Mouse (Mus musculus): ENCODE measurements around the gene Flrt1. TPM values are rescaled to one million over a fixed set of nuclear protein-coding genes. Genes with fewer than 3 reads are reported as not detected.

Flrt1 gene
- total and polyA plus RNA-seq, 3 experiments, result not detected

DNA sequence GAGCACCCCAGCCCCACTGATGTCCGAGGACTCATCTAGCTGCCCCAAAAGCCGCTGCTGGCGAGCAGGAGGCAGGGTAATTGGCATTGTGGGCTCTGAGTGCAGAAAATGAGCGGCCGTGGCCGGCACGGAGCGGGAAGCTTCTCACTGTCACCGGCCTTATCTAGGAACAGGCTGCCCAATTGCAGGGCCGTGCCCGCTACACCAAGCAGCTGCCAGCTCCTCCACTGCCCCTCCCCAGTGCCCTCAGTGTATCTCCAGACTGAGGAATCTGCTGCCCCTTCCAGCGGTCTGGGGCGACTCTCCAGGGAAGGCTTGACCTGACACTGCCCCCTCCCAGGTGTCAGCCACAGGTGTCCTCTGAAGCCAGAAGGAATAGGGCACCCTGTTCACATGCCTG lies 40.8 kb upstream of the Flrt1 start:
- H3K27me3 ChIP-seq (replicated peaks), result peaks cover 97% of the 10 kb centered on the region
- no peak overlapping the region for H3K27ac ChIP-seq (ENCODE audit: insufficient read depth, low read depth)
- no peak for DNase-seq (ENCODE audit: extremely low read depth)
- dilution Hi-C loops (cut with MboI; ENCODE audit: extremely low pct_ligation_motif_present, extremely low pct_unique_long_range_greater_than_20kb, low sequenced_read_pairs) (no loop called here), in situ Hi-C loops (cut with MboI; ENCODE audit: low pct_ligation_motif_present, low pct_unique_long_range_greater_than_20kb, low sequenced_read_pairs) (no loop called here)
- TF ChIP-seq MAFK (IDR thresholded peaks at IDR 0.05; ENCODE audit: insufficient replicate concordance, low read length) (no peak), MXI1 (IDR thresholded peaks at IDR 0.05; ENCODE audit: low read depth, low read length) (no peak), MYC (IDR thresholded peaks at IDR 0.05; ENCODE audit: low read depth, low read length) (no peak), MAX (IDR thresholded peaks at IDR 0.05; ENCODE audit: low read length) (no peak), ELF1 (IDR thresholded peaks at IDR 0.05; ENCODE audit: low read depth, low read length) (no peak), UBTF (IDR thresholded peaks at IDR 0.05; ENCODE audit: low read depth, low read length) (no peak), ZNF384 (IDR thresholded peaks at IDR 0.05; ENCODE audit: low read depth, low read length) (no peak), KAT2A (IDR thresholded peaks at IDR 0.05; ENCODE audit: insufficient replicate concordance, low read length) (no peak), JUN (IDR thresholded peaks at IDR 0.05; ENCODE audit: insufficient read depth, low read depth, low read length) (no peak)
- H3K4me2 ChIP-seq (ENCODE audit: insufficient read depth, low read depth, poor library complexity, severe bottlenecking), result no peak overlapping the region
- H3K9me3 ChIP-seq (replicated peaks; ENCODE audit: low read length), result no peaks in the 10 kb centered on the region
- no peaks in the 10 kb centered on the region for H3K79me2 ChIP-seq (replicated peaks; ENCODE audit: control insufficient read depth, extremely low read depth, insufficient read depth, poor library complexity, severe bottlenecking)
- no peak overlapping the region for H3K9ac ChIP-seq (ENCODE audit: insufficient read depth, low read depth)
- H3K4me1 ChIP-seq (ENCODE audit: control insufficient read depth in 1 of 2, insufficient read depth in 2 of 2), result peaks cover 0 to 10% of the 10 kb centered on the region in 2 experiments; a peak in 2 of 4 replicates
- no peaks in the 10 kb centered on the region for H3K36me3 ChIP-seq (replicated peaks in 1 of 2; ENCODE audit: control insufficient read depth in 1 of 2, insufficient read depth in 1 of 2, low read length in 1 of 2)
- H3K4me3 ChIP-seq (replicated peaks in 1 of 3; ENCODE audit: low read depth in 2 of 3, low read length in 2 of 3, poor library complexity in 1 of 3), result no peak overlapping the region

DNA sequence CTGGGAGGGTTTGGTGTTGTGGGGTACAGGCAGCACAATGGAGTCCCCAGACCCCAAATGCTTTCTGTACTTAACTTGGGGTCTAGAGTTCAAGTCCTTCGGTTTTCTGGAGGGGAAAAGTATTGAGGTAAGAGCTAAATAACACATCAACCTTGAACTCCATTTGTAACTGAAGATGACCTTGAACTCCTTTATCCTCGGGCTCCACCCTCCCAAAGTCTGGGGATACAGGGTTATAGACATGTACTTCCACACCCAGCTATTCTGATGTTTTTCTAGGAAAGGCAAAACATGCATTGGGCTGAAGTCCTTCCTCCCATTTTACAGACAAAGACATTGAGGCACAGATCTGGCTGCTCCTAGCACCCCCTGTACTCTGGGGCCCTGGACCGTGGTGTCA lies 38.9 kb upstream of the Flrt1 start:
- Histone ChIP-seq H3K79me2 (replicated peaks; ENCODE audit: control insufficient read depth, extremely low read depth, insufficient read depth, poor library complexity, severe bottlenecking) (no peaks in the 10 kb centered on the region), H3K27ac (ENCODE audit: insufficient read depth, low read depth) (no peak overlapping the region), H3K4me2 (ENCODE audit: insufficient read depth, low read depth, poor library complexity, severe bottlenecking) (peak overlapping the region; percentile 94), H3K27me3 (replicated peaks) (peaks cover 100% of the 10 kb centered on the region), H3K4me1 (ENCODE audit: control insufficient read depth in 1 of 2, insufficient read depth in 2 of 2) (peaks cover 0 to 10% of the 10 kb centered on the region in 2 experiments; a peak in 2 of 4 replicates), H3K4me3 (replicated peaks in 1 of 3; ENCODE audit: low read depth in 2 of 3, low read length in 2 of 3, poor library complexity in 1 of 3) (peak overlapping the region in 1 of 3 experiments; percentile 44), H3K36me3 (replicated peaks in 1 of 2; ENCODE audit: control insufficient read depth in 1 of 2, insufficient read depth in 1 of 2, low read length in 1 of 2) (no peaks in the 10 kb centered on the region), H3K9me3 (replicated peaks; ENCODE audit: low read length) (no peaks in the 10 kb centered on the region), H3K9ac (ENCODE audit: insufficient read depth, low read depth) (no peak overlapping the region)
- in situ Hi-C loops (cut with MboI; ENCODE audit: low pct_ligation_motif_present, low pct_unique_long_range_greater_than_20kb, low sequenced_read_pairs) (no loop called here), dilution Hi-C loops (cut with MboI; ENCODE audit: extremely low pct_ligation_motif_present, extremely low pct_unique_long_range_greater_than_20kb, low sequenced_read_pairs) (no loop called here)
- no peak for DNase-seq (ENCODE audit: extremely low read depth)
- TF ChIP-seq PAX5 (IDR thresholded peaks at IDR 0.05; ENCODE audit: low read length) (no peak), NRF1 (IDR thresholded peaks at IDR 0.05; ENCODE audit: low read depth, low read length) (no peak), ZC3H11A (IDR thresholded peaks at IDR 0.05; ENCODE audit: low read depth, low read length) (no peak)

DNA sequence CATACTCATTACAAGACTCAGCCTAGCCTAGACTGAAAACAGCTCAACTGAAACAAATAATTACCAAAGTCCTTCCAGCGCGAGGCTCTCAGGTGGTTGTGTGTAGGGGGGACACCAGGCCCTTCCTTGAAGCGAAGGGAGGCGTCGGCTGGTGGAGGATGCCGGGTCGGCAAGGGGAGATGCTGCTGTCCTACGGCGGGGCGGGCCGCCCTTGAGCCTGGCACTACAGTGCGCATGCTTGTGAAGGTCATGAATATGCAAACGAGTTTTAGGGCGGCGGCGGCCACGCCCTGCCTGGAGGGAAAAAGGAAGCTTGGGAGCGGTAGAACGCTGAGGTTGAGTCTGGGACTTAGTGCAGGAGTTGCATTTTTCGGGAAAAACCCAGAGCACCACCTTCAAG lies 38.3 kb upstream of the Flrt1 start:
- Histone ChIP-seq H3K79me2 (replicated peaks; ENCODE audit: control insufficient read depth, extremely low read depth, insufficient read depth, poor library complexity, severe bottlenecking) (no peaks in the 10 kb centered on the region), H3K9me3 (replicated peaks; ENCODE audit: low read length) (no peaks in the 10 kb centered on the region), H3K36me3 (replicated peaks in 1 of 2; ENCODE audit: control insufficient read depth in 1 of 2, insufficient read depth in 1 of 2, low read length in 1 of 2) (no peaks in the 10 kb centered on the region), H3K27ac (ENCODE audit: insufficient read depth, low read depth) (no peak overlapping the region), H3K4me1 (ENCODE audit: control insufficient read depth in 1 of 2, insufficient read depth in 2 of 2) (peaks cover 0 to 10% of the 10 kb centered on the region in 2 experiments; a peak in 2 of 4 replicates), H3K9ac (ENCODE audit: insufficient read depth, low read depth) (peak overlapping the region; percentile 31; the same call in 1 of the 2 replicates), H3K27me3 (replicated peaks) (peaks cover 100% of the 10 kb centered on the region), H3K4me2 (ENCODE audit: insufficient read depth, low read depth, poor library complexity, severe bottlenecking) (peak overlapping the region; percentile 94), H3K4me3 (replicated peaks in 1 of 3; ENCODE audit: low read depth in 2 of 3, low read length in 2 of 3, poor library complexity in 1 of 3) (peak overlapping the region; percentile 22 to 44 (median 37))
- peak; percentile 66 for DNase-seq (ENCODE audit: extremely low read depth)
- in situ Hi-C loops (cut with MboI; ENCODE audit: low pct_ligation_motif_present, low pct_unique_long_range_greater_than_20kb, low sequenced_read_pairs), result no loop called here
- dilution Hi-C loops (cut with MboI; ENCODE audit: extremely low pct_ligation_motif_present, extremely low pct_unique_long_range_greater_than_20kb, low sequenced_read_pairs), result no loop called here
- TF ChIP-seq TCF12 (IDR thresholded peaks at IDR 0.05; ENCODE audit: low read depth, low read length) (no peak), MXI1 (IDR thresholded peaks at IDR 0.05; ENCODE audit: low read depth, low read length) (no peak), RCOR1 (conservative IDR thresholded peaks at IDR 0.05; ENCODE audit: low read depth, low read length) (no peak), E2F4 (IDR thresholded peaks at IDR 0.05; ENCODE audit: insufficient replicate concordance, low read depth, low read length) (0 out of 2 replicates have a peak, but pooled peaks have one; percentile 18), ZNF384 (IDR thresholded peaks at IDR 0.05; ENCODE audit: low read depth, low read length) (no peak), CHD1 (IDR thresholded peaks at IDR 0.05; ENCODE audit: low read depth, low read length) (no peak), SMC3 (IDR thresholded peaks at IDR 0.05; ENCODE audit: low read depth, low read length) (no peak), ETS1 (conservative IDR thresholded peaks at IDR 0.05; ENCODE audit: low read depth, low read length) (0 out of 2 replicates have a peak, but pooled peaks have one; percentile 31), MAZ (IDR thresholded peaks at IDR 0.05; ENCODE audit: low read depth, low read length) (no peak), NRF1 (IDR thresholded peaks at IDR 0.05; ENCODE audit: low read depth, low read length) (peak; percentile 95), POLR2AphosphoS2 (IDR thresholded peaks at IDR 0.05; ENCODE audit: low read depth, low read length) (no peak)

Data from CH12.LX (cell line).